Mouse (Mus musculus) retina, postnatal 1 day (tissue): ENCODE results near the gene Kdm2b.
"Not testable (repeated sequence)": the region's sequence is repeated elsewhere in the genome, so short reads cannot be mapped to it uniquely, and the experiment has no call there.

Source experiments
- DNase-seq: peaks from one replicate; pipeline ENCODE4 v3.0.0-alpha.2; 2012

Gene Kdm2b

DNA sequence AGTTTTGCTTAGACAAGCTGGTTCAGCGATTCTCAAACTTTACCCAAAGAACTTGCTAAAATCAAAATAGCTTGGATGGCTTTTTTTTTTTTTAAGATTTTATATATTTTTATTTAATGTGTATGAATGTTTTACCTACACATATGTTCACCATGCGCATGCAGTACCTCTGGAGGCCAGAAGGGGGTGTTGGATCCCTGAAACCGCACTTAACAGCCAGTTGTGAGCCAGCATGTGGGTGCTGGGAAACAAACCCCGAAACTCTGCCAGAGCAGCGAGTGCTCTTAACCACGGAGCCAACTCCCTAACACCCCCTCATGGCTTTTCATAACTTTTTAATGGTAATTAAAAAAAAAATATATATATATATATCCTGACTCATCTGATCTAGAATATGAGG lies 21.2 kb upstream of the Kdm2b start:
- DNase-seq = no peak

DNA sequence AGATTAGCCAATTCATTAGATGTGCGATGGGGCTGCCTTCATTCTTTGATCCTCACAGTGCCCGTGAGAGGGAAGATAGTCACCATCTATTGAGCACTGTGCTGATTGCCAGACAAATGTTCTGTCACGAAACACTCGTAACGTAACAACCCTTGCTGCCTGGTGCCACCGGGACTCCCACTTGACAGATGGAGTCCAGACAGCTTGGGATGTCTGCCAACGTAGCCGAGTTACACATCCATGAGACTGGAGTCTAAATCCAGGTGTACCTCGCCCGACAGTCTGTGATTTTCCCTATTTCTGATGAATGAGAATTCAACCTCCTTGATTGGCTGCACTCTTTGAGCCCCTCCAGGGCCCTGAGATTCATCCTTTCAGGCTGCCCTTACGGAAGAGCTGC lies 20.2 kb upstream of the Kdm2b start:
- DNase-seq = no peak

DNA sequence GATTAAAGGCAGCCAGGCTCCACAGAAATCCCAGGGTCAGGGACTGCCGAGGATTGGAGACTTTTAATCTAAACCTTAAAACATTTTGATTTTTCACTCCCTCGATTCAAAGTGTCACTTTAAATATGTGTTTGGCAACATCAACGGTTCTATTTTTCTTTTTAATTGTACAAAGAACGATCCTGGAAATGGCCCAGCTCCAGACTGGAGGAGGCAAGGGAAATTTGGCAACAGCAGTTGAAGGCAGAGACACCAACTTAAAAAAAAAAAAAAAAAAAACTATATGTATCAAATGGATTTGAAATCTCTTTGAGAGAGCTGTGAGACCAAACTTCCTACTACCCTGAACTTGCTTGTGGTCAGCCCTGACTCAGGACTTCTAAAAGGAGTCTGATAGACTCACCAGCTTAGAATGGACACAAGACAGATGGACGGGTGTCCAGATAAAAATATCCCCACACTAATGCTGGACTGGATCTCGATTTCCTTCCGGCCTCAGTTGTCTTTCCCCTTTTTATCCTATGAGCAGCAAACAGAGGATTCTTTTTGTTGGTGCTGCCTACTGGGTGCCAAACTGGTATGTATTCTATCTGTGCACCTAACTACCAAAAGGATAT lies 19.4 kb upstream of the Kdm2b start:
- DNase-seq = no peak

DNA sequence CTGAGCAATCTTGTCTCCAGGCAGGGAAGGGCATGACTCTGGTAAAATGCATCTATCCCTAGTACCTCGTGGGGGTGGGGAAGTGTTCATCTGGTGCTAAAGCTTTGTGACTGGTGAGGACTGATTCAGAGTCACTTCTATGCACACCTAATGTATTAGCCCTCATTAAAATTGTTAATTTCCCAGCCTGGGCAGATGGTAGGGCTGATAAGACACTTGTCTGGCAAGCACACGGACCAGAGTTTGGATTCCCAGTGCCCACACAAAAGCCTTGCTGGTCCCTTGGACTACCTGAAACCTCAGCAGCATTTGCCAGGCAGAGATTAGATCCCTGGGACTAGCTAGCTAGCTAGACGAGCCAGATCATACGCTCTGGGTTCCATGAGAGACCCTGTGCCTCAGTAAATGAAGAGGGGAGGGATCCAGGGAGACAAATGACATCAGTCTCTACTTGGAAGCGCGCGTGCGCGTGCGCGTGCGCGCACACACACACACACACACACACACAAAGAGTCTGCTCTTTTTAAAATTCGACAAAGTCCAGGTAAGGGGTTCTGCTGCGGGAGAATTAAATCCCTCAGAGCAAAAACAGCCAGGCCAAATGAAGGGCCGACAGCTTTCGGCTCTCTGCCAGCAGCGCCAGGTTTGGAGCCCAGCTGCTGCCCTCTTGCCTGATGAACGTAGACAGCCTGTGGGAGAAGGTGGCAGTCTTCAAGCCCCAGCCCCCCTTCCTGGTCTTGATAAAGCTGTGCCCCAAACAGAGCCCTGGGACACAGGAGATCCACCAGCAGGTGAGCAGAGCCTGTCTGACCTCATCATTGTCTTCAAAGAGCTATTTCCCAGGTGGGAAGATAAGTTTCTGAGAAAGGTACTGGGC lies 16.3 kb upstream of the Kdm2b start:
- DNase-seq = no peak

DNA sequence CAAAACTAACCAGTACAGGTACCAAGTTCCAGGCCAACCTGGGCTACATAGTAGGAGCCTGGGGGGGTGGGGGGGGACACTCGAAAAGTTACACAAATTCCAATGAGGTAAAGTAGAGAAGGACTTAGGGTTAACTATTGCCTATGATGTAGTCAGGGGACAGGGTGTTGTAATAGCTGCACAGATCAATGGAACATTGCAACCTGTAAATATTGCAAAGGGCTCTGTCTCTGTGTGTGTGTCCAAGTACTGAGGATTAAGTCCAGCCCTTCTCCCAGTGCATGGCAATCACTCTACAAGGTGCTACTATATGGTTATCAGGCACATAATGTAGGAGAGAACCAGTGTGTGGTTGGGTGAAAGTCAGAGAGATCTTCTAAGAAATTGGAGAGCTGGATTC lies 11.3 kb upstream of the Kdm2b start:
- no peak for DNase-seq

DNA sequence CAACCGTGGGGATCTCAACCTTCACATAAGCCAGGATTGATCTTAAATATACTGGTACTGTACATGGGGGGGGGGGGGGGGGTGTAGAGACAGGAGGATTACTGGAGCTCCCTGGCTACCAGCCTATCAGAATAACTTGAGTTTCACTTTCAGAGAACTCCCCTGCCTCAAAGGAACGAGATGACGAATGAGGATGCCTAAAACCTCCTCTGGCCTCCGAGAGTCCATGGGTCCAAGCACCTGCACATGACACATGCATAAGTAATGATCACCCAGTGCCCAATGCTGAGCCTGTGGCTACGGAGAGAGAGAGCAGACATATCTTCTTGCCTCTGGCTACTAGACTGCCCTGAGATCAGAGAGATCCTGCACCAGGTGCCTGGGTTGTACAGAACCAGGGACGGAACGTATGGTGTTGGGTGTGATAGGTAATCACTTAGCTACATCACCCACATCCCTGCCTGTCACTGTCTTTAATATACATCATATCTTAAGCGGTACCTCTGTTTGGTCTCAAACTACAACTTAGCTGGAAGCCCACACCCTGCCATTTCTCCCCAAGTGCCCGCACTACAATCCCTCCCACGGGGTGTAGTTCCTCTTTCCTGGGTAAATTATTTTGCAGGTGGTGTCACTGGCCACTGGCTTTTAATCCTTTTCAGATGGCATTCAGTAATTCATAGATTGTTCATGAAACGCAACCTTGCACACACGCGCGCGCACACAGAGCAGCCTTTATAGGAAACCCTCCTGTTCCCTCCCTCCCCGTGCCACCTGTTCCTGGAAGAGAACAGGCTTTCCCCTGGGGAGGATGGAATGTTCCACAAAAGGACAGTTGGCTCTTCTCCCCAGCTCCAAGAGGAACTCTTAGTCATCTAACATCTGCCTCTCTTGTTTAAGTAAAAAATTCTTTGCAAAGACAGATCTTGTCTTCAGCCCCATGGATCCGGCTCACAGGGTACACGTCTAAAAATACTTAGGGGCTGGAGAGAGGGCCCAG lies 7.9 kb upstream of the Kdm2b start:
- DNase-seq = no peak

DNA sequence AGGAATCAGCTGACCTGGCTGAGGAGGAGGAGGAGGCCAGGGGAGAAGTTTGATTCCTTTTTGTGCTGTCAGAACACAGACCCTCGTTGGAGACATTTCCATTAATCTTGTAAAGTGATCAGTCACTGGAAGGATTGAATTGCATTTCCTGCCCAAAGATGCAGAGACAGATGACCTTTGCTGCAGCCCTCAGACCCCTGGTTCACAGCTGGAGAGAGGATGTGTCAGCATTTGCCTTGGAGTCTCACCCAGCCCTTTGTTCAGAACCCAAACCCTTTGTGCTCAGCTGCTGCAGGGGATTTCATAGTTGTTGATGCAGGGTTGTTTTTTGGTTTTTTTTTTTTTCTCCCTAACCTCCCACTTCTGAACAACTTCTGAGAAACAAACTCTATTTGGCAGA lies 5.3 kb upstream of the Kdm2b start:
- no peak for DNase-seq

DNA sequence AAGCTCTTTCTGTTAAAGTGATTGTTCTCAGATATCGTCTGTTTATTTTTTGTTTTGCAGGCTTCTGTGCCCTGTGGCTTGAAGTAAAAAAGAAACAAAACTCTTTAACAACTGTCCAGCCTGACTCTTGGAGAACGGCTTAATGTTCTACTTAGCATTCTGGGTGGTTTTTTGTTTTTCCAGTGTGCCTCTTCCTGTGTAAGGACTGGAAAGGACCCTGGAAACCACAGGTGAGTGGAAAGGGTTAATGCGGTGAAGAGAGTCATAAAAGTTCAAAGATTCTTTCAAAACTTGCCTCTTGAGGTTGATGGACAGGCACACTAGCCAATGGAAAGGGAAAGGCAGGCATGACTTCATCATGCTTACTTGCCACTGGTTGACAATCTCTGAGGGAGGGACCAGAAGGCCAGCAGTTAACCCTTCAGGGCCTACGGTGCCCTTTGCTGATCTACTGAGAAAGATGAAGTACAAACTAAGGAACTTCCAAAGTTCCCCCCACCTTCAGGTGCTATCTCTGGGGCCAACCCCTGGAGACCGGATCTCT lies 4.8 kb upstream of the Kdm2b start:
- peak; percentile 98 for DNase-seq

DNA sequence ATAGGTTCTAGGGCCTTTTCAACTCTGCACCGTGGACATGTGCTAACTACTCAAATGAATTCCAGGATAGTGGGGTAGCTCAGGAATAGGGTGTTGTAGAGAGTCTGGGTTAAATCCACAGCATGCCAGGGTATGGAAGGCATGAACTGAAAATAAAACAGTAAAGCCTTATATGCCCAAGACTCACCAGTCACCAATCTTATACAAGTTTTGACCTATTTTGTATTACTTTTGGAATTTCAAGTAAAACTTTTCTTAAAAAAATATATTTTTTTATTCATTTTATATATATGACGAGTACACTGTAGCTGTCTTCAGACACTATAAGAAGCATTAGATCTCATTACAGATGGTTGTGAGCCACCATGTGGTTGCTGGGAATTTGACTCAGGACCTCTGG lies 4.2 kb upstream of the Kdm2b start:
- no peak for DNase-seq

DNA sequence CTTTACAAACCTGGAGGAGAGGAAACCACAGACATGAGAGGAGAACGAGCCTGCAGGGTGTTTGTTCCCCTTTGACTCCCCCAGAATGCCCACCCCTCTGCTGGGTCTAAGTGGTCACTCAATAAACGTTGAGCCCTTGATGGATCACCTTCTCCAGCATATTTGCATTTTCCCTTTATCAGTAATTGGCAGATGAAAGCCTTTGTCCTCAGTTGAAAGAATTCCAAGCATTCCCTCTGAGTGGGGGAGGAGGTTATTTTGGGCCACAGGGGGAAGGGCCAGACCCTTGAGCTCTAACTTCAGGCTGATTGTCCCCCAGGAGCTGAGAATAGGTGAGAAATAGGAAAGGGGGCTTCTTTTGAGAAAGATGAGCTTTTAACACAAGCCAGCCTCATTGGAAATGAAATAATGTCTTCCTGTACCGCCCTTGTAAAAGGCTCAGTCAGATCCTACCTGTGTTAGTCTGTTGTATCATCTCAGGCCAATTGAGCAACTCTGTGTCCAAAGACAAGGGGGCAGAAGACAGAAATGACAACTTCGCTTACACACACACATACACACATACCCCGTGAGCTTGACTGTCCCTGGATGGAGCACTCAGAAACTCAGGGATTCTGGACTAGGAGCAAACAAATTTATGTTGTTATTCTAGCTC lies 1.9 kb upstream of the Kdm2b start:
- peak; percentile 27 for DNase-seq

DNA sequence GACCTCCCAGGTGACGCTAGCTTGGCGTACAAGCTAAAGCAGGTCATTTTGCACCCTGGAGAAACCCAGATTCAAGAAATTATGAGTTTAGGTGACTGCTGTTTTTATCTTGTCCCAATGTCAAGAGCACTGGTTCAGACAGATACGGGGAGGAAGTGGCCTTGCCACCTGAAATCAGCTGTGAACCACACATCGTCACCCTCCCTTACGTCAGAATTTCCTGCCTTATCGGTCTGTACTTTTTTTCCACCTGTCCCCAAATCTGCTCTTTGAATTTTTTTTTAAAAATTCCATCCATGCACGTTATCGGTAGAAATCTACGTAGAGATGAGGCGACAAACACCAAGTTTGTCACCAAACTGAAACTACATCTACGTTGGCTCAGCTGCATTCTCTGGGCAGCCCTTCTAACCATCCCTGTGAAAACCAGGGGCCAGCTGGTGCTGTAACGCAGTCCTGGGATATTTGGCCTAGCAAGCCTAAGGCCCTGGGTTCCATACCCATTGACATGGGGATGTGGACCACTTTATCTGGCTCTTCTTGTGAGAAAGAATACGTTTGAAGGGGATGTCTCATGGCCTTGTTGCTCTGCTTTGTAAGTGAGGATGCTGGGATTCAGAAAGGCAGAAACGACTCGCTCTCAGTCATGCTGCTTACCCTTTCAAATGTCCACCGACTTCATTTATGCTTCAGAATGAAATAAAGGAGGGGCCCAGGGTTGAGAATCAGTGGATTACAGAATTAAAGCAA lies 963 bp upstream of the Kdm2b start:
- DNase-seq = peak; percentile 12

DNA sequence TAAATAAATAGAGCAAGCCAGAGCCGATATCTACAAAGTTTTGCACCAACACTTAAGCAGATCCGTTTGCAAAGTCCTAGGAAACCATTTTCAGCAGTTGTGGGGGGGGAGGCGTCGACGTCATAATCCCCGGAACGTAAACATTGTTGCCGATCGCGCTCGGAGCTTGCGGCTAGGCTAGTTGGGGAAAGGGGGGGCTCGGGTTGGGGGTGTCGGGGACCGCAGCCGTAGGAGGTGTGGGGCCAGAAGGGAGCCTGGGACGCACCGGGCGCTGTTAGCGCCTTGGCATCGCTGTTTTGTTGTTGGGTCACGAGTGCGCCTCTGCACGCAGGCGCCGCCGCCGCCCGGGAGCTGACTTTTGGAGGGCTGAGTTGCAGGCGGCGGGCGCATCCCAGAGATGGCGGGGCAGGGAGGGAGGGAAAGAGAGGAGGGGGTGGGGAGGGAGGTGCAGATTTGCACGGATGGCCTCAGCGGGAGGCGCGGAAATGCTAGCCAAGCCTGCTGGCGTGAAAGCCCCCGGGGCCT lies 560 bp downstream of the Kdm2b start:
- peak; percentile 86 for DNase-seq

DNA sequence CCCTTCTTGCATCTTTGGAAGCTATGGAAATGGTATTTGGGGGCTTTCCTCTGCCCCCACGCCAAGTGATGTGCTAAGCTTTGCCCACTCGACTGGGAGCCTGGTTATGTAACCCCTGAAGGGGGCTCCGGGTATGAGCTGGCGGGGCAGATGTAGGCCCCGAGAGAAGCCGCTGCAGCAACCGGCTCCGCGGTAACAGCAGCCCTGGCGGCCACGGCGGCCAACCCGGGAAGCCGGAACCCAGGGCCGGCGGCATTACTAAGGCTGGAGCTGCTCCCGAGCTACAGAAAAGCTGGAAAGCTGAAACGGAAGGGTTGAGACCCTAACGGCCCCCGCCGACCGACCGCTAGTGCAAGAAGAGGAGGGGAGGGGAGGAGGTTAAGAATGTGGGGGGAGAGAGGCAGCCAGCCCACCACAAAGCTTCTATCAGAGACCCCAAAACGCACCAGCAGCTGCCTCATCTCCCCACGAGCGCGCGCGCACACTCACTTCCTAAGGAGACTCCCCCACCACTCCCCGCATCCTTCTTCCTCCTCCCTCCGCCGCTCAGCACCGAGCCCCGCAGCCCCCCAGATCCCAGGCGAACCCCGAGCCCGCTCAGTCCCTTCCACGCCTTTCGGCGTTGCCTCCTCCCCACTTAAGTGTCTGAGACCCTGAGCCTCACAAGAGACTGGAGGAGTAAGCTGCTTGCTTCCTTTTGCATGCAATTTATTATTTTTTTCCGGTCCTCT lies 1.4 kb downstream of the Kdm2b start:
- DNase-seq = peak; percentile 66

DNA sequence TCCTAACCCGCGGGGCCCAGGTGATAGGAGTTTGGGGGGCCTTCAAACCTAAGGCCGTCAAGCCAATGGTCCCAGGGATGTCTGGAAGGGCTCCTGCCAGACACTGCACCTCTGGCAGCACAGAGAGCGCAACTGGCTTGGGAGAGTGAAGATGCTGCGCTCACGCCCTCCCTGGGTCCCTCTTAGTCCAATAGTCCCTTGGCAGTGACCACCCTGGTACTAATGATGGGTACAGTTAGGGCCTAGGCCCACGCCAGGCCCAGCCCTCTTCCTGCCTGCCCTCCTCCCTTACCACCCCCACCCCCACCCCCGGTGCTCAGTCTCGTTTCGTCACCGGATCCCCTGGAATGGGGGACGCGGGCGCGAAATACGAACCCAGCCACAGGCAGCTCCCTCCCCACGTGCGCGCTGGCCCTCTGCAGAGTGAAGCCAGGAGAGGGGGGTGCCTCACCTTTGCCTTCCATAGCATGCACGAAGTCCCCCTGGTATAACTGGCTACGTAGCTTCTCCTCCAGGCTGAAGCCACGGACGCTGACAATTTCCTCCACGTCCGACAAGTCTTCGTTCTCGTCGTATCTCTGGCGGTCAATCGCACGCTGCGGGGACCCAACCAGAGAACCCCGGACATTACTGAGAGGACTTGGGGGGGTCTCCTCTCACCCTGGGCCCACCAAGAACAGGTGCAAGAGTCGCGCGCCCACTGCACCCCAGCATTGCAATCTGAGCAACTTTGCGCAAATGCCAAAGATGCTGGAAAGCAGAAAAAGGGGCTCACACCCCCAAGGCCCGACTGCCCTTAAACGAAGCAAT lies 2.2 kb downstream of the Kdm2b start:
- peak; percentile 62 for DNase-seq

DNA sequence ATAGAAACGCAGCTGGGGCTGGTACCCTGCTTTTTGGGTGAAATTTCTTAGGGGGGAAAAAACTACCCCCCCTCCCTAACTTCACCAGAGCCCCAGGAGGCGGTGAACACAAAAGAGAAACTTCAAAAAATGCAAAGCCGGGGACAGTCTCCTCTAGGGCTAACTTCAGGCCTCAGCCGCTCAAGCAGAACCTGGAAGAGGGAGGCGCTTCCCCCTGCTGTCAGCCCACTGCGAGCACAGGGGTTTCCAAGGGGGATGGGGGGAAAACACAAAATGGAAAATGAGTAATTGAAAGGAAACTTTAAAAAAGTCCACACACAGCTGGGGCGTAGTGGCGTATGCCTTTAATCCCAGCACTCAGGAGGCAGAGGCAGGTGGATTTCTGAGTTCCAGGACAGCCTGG lies 3.5 kb downstream of the Kdm2b start:
- no peak for DNase-seq

DNA sequence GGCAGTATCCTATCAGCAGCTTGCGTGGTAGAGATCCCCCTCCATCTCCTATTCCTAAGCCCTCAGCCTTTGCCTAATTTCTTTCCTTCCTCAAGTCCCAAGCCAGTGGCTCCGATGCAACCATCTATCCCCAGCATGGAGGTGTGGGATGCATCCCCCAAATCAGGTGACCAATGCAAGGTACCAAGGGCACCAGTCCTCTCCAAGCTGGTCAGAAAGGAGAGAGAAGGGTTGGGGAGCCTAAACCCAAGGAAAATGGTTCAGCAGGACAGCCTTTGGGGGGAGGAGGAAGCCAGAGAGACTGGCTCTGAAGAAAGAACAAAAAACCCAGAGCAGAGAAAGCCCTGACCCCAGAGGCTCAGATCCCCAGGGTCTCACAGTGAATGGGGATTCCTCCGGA lies 4.3 kb downstream of the Kdm2b start:
- DNase-seq = no peak

DNA sequence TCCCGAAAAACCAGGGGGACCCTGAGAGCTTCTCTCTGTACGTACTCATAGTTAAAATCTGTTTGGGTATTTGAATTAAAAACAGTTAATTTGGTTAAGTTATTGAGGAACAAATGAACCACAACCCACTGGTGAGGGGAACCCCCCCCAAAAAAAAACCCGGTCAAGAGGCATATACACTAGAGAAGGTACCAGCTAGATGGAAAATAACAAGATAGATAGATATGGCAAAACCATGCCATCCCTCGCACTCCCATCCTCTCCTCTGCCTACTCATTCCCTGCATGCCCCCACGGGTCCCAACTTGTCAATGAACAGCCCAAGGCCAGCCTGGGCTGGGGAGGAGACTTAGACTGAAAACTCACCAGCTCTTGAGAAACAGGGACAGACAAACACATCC lies 5.1 kb downstream of the Kdm2b start:
- DNase-seq = no peak

DNA sequence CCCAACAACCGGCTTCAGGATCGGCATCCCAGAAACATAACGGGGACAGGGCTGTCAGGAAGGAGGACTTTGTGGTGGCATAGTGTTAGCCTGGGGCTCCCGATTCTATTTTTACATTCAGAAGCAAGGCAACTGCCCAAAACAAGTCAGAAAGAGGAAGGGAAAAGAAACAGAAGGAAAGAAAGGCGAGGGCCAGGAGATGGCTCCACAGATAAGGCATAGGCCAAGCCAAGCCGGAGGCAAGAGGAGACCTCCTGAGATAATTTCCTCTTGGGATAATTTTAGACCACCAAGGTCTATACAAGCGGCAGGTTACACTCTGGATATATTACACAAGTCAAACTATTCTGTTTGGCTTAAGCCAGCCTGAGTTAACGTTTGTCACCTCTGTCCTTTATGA lies 10.7 kb downstream of the Kdm2b start:
- no peak for DNase-seq

DNA sequence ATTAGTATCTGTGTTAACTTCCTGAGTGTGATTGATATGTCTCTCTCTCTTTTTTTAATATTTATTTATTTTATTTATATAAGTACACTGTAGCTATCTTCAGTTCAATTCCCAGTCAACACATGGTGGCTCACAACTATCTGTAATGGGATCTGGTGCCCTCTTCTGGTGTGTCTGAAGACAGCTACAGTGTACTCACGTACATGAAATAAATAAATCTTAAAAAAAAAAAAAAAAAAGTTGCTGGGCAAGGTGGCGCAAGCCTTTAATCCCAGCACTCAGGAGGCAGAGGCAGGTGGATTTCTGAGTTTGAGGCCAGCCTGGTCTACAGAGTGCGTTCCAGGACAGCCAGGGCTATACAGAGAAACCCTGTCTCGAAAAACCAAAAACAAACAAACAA lies 14.9 kb downstream of the Kdm2b start:
- DNase-seq = not testable (repeated sequence)

DNA sequence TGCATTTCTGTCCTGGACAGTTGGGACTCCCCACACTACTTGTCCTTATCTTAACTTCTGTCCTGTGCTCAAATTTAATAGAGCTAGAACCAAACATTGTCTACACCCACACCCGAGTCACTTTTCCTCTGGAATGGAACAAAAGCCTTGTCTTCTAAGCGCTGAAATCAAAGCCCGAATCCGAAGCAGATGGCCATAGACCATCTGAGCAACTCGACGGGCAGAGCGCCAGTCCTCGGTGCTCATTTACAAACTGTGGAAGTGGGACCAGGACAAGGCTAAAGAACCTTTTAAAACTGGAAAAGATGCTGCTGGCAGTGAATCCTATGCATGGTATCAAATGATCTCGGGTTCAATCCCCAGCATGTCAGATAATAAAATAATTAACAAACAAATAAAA lies 17.5 kb downstream of the Kdm2b start:
- no peak for DNase-seq
